In the genomic region with DNA sequence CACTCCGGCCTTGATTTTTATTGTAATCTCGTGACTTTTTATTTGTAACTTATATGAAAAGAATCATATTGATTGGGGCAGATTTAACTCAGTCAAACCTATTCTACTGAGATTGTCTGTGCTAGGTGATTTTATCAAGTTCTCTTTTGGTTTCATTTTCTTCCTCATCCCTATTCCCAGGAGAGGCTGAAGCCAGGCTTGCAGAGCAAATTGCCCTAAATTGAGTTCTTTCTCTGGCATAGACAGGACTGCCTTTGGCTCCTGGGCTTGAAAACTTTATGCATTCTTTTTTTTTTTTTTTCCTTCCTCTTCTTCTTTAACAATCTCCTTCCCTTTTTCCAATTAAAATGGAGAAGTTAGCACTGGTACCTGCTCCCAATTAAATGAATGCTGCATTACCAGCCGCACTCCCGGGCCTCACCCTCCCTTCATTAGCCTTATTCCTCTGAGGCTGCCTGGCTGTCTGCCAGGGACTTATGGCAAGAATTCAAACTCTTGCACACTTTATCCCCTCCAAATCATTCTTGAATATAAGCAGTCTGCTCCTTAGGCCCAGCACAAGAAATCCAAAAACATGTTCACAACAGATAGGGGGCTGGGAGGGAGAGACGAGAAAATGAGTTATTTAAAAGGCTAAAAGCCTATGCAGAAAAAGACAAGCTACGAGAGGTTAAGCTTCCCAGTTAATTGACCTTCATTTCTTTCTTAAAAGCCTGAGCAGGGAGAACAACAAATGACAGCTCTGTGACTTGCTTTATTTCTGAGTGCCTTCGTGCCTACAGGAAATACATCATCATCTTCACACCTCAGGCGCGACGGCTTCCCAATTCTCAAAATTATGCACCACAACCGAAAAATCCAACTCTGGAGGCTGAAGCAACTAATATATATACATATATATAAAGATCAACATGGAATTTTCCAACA, we compare ENCODE assay signal across 10 mouse cellular contexts.
A peak's percentile ranks its signal among the peaks of the same experiment; 100 is the strongest.
DNase-seq lines count a peak whose midpoint lies in the region; ATAC-seq lines count a peak whose summit lies in the region.
"Had no signal": no experiment of that assay in that cellular context is flagged by ENCODE, and none has a peak within 500 bp of the region (broad histone marks: within the 10 kb centered on the region; RNA-seq: fewer than 3 reads in every experiment).

No protein-coding gene starts in this region.

- H3K4me1 ChIP-seq in kidney, embryonic 15.5 days, result no peaks in the 10 kb centered on the region
- peaks cover 2% of the 10 kb centered on the region; the same call in 1 of the 2 replicates for H3K4me1 ChIP-seq in forebrain, embryonic 11.5 days (replicated peaks; ENCODE audit: control insufficient read depth, insufficient read depth, low read length)
- no peaks in the 10 kb centered on the region for H3K4me1 ChIP-seq in heart, embryonic 10.5 days
- H3K4me1 ChIP-seq: heart, embryonic 15.5 days had no signal

- no peaks in the 10 kb centered on the region for H3K27me3 ChIP-seq in kidney, embryonic 15.5 days
- H3K27me3 ChIP-seq in forebrain, embryonic 11.5 days (ENCODE audit: control insufficient read depth, insufficient read depth, low read length), result no peaks in the 10 kb centered on the region
- no peaks in the 10 kb centered on the region for H3K27me3 ChIP-seq in heart, embryonic 10.5 days (ENCODE audit: insufficient read depth, poor library complexity, severe bottlenecking)
- H3K27me3 ChIP-seq: heart, embryonic 15.5 days had no signal

- H3K4me2 ChIP-seq in kidney, embryonic 15.5 days, result no peak overlapping the region
- no peak overlapping the region for H3K4me2 ChIP-seq in forebrain, embryonic 11.5 days (ENCODE audit: low read depth, low read length, severe bottlenecking)
- H3K4me2 ChIP-seq: heart, embryonic 15.5 days had no signal

- no peak overlapping the region for H3K4me3 ChIP-seq in kidney, embryonic 15.5 days (replicated peaks)
- no peak overlapping the region for H3K4me3 ChIP-seq in forebrain, embryonic 11.5 days (ENCODE audit: low read depth, low read length)
- H3K4me3 ChIP-seq in heart, embryonic 10.5 days, result no peak overlapping the region
- H3K4me3 ChIP-seq: heart, embryonic 15.5 days; myocyte had no signal

- no peak for ATAC-seq in kidney, embryonic 15.5 days (replicated peaks; ENCODE audit: low FRiP score)
- ATAC-seq in forebrain, embryonic 11.5 days (replicated peaks; ENCODE audit: low FRiP score), result peak; percentile 92

- peak; percentile 38 for DNase-seq in kidney, postnatal 10 days
- DNase-seq in adrenal gland, postnatal 14 days, result peak; percentile 31
- DNase-seq in forebrain, embryonic 11.5 days (ENCODE audit: low spot score), result peak; percentile 81
- peak; percentile 11 for DNase-seq in layer of hippocampus, adult 9-11 months
- DNase-seq in ovary, postnatal 36 days (ENCODE audit: low spot score), result peak; percentile 10
- no peak for DNase-seq in T-cell, adult 2 months (ENCODE audit: low spot score)
- no peak for DNase-seq in heart, embryonic 10.5 days (ENCODE audit: low spot score)

- H3K9ac ChIP-seq in kidney, embryonic 15.5 days, result no peak overlapping the region
- H3K9ac ChIP-seq in forebrain, embryonic 11.5 days (ENCODE audit: low read length), result no peak overlapping the region
- H3K9ac ChIP-seq: heart, embryonic 15.5 days had no signal

- no peaks in the 10 kb centered on the region for H3K36me3 ChIP-seq in kidney, embryonic 15.5 days
- no peaks in the 10 kb centered on the region for H3K36me3 ChIP-seq in forebrain, embryonic 11.5 days (ENCODE audit: control insufficient read depth, insufficient read depth, low read length)
- no peaks in the 10 kb centered on the region for H3K36me3 ChIP-seq in heart, embryonic 10.5 days
- H3K36me3 ChIP-seq: heart, embryonic 15.5 days had no signal

- WGBS in kidney, embryonic 15.5 days, result 69% methylated on average over 11 of the region's 11 CpGs
- 47% methylated on average over 11 of the region's 11 CpGs for WGBS in forebrain, embryonic 11.5 days
- 82% methylated on average over 11 of the region's 11 CpGs for WGBS in heart, embryonic 10.5 days

- H3K9me3 ChIP-seq in kidney, embryonic 15.5 days (replicated peaks), result no peaks in the 10 kb centered on the region
- no peaks in the 10 kb centered on the region for H3K9me3 ChIP-seq in forebrain, embryonic 11.5 days (ENCODE audit: control insufficient read depth, low read length)
- no peaks in the 10 kb centered on the region for H3K9me3 ChIP-seq in heart, embryonic 10.5 days
- H3K9me3 ChIP-seq: heart, embryonic 15.5 days had no signal

- H3K27ac ChIP-seq in kidney, embryonic 15.5 days, result no peak overlapping the region
- H3K27ac ChIP-seq in forebrain, embryonic 11.5 days (ENCODE audit: low read depth, low read length), result peak overlapping the region; percentile 46; the same call in 1 of the 2 replicates
- H3K27ac ChIP-seq in heart, embryonic 10.5 days, result no peak overlapping the region
- H3K27ac ChIP-seq: heart, embryonic 15.5 days had no signal

Comparison
In these comparisons a context has a peak if more than half of its experiments do, and no peak if none do; other contexts are left out.
1. DNase-seq: peak in kidney, postnatal 10 days (single experiment), adrenal gland, postnatal 14 days (single experiment), forebrain, embryonic 11.5 days (single experiment), layer of hippocampus, adult 9-11 months (single experiment) and ovary, postnatal 36 days (single experiment); none in T-cell, adult 2 months (single experiment) and heart, embryonic 10.5 days (single experiment).